Mouse (Mus musculus) thymus, adult 2 months (tissue): Measurements from ENCODE around the gene Syt16. TPM values are rescaled to one million over a fixed set of nuclear protein-coding genes. Genes with fewer than 3 reads are reported as not detected.

Experiments used
- DNase-seq: peaks from one replicate; pipeline ENCODE4 v3.0.0; 2021
- H3K27ac ChIP-seq: fragments of 200-500 bp; 2 replicates; pipeline ENCODE4 v1.5.1; 2012; ENCODE audit warnings: low read length, control low read depth; ENCODE audit not compliant: control insufficient read depth, insufficient read depth
- H3K27me3 ChIP-seq: fragments of 200-500 bp; 2 replicates; pipeline ENCODE4 v1.6.1; 2012; ENCODE audit warnings: mild to moderate bottlenecking, low read length, moderate library complexity, mixed read lengths; ENCODE audit not compliant: control insufficient read depth, insufficient read depth
- H3K36me3 ChIP-seq: fragments of 200-500 bp; 2 replicates; pipeline ENCODE4 v1.6.1; 2012; ENCODE audit warnings: mild to moderate bottlenecking, low read length, moderate library complexity; ENCODE audit not compliant: control insufficient read depth, insufficient read depth
- H3K4me1 ChIP-seq: fragments of 200-500 bp; replicated peaks from 2 replicates; pipeline ENCODE4 v1.6.1; 2012; ENCODE audit warnings: low read length; ENCODE audit not compliant: control insufficient read depth, insufficient read depth
- H3K4me3 ChIP-seq: fragments of 200-500 bp; 2 replicates; pipeline ENCODE4 v1.5.1; 2012; ENCODE audit warnings: mild to moderate bottlenecking, low read length, control low read depth, moderate library complexity; ENCODE audit not compliant: control insufficient read depth, insufficient read depth
- CTCF ChIP-seq: fragments of 200-500 bp; IDR thresholded peaks from 2 replicates; pipeline ENCODE4 v1.5.1; 2012; ENCODE audit warnings: mild to moderate bottlenecking, control low read depth, low read length, moderate library complexity, borderline replicate concordance; ENCODE audit not compliant: control insufficient read depth, poor library complexity, insufficient read depth; ENCODE audit errors: extremely low read depth
- POLR2A ChIP-seq: fragments of 200-500 bp; IDR thresholded peaks from 2 replicates; pipeline ENCODE4 v1.6.1; 2012; ENCODE audit warnings: mild to moderate bottlenecking, low read length, control low read depth, moderate library complexity; ENCODE audit not compliant: control insufficient read depth, poor library complexity, insufficient read depth; ENCODE audit errors: extremely low read depth
- WGBS: fragments of 180-500 bp; shearing (Covaris S2); methylation state at CpG from one replicate; pipeline ENCODE4 v1.1.7; 2018; 5-methylcytosine and 5-hydroxymethylcytosine counted together
- polyA plus RNA-seq: library from polyadenylated mRNA; depleted of rRNA; stranded (reverse); fragments of >200 nt; gene quantifications from 2 replicates; pipeline ENCODE4 v1.2.3, GENCODE M21; 2012; rRNA removed

The Syt16 gene
- 0.06 TPM in 1 of 2 replicates, not detected in the other for polyA plus RNA-seq

GRCm38 (mm10) chr12:73997297-73998127 lies at the start of gene Syt16:
Gene Syt16 (plus strand): TSS chr12:73997661.
- TF ChIP-seq CTCF: no peak
- no peak for TF ChIP-seq POLR2A
- peak within 1 kb of the TSS; percentile 11; the same call in 1 of the 2 replicates for H3K4me3 ChIP-seq

GRCm38 (mm10) chr12:73948415-73948814 lies 49.0 kb upstream of the Syt16 start:
- no peaks in the 10 kb centered on the region; the same call in 1 of the 2 replicates for H3K27me3 ChIP-seq
- no peak overlapping the region for H3K27ac ChIP-seq
- DNase-seq: no peak
- peaks cover 5% of the 10 kb centered on the region; the same call in 1 of the 2 replicates for H3K4me1 ChIP-seq
- no peak overlapping the region for H3K4me3 ChIP-seq
- WGBS: 96% methylated on average over 4 of the region's 4 CpGs
- TF ChIP-seq CTCF (no peak), POLR2A (no peak)
- H3K36me3 ChIP-seq: peaks cover 37% of the 10 kb centered on the region

More at GRCm38 (mm10) chr12:73997297-73998127, at the start of gene Syt16:
- H3K27ac ChIP-seq: no peak within 1 kb of the TSS
- peaks cover 21% of the 10 kb centered on the region for H3K27me3 ChIP-seq
- peaks cover 5% of the 10 kb centered on the region for H3K4me1 ChIP-seq
- DNase-seq: no peak
- H3K36me3 ChIP-seq: no peaks in the 10 kb centered on the region
- 5% methylated on average over 67 of the region's 67 CpGs for WGBS

GRCm38 (mm10) chr12:73949318-73950058 lies 48.0 kb upstream of the Syt16 start:
- Histone ChIP-seq H3K4me1 (peaks cover 7% of the 10 kb centered on the region), H3K36me3 (peaks cover 27% of the 10 kb centered on the region), H3K4me3 (no peak overlapping the region), H3K27me3 (no peaks in the 10 kb centered on the region; the same call in 1 of the 2 replicates), H3K27ac (no peak overlapping the region)
- no peak for DNase-seq
- 22% methylated on average over 46 of the region's 46 CpGs for WGBS
- TF ChIP-seq CTCF (no peak), POLR2A (no peak)

GRCm38 (mm10) chr12:73952879-73953278 lies 44.6 kb upstream of the Syt16 start:
- Histone ChIP-seq H3K4me3 (peak overlapping the region; percentile 45), H3K27ac (no peak overlapping the region; the same call in 1 of the 2 replicates), H3K27me3 (no peaks in the 10 kb centered on the region; the same call in 1 of the 2 replicates), H3K36me3 (peaks cover 6% of the 10 kb centered on the region; the same call in 1 of the 2 replicates), H3K4me1 (peaks cover 8% of the 10 kb centered on the region)
- TF ChIP-seq POLR2A: no peak
- no peak for TF ChIP-seq CTCF
- WGBS: 21% methylated on average over 15 of the region's 15 CpGs
- DNase-seq: peak; percentile 70

GRCm38 (mm10) chr12:73953420-73954186 lies 43.9 kb upstream of the Syt16 start:
- TF ChIP-seq POLR2A: no peak
- no peak for TF ChIP-seq CTCF
- peaks cover 8% of the 10 kb centered on the region for H3K4me1 ChIP-seq
- no peaks in the 10 kb centered on the region; the same call in 1 of the 2 replicates for H3K27me3 ChIP-seq
- peaks cover 3% of the 10 kb centered on the region; the same call in 1 of the 2 replicates for H3K36me3 ChIP-seq
- no peak overlapping the region for H3K27ac ChIP-seq
- no peak overlapping the region for H3K4me3 ChIP-seq
- WGBS: 56% methylated on average over 14 of the region's 14 CpGs
- DNase-seq: peak; percentile 32

- DNase-seq: no peak
- Histone ChIP-seq H3K27ac (no peak overlapping the region), H3K36me3 (no peaks in the 10 kb centered on the region), H3K27me3 (no peaks in the 10 kb centered on the region; the same call in 1 of the 2 replicates), H3K4me3 (no peak overlapping the region), H3K4me1 (peaks cover 8% of the 10 kb centered on the region)
- no peak for TF ChIP-seq CTCF
- no peak for TF ChIP-seq POLR2A
- WGBS: 52% methylated on average over 5 of the region's 5 CpGs
These were observed 42.7 kb upstream of the Syt16 start for GRCm38 (mm10) chr12:73954785-73955184.
